Mouse (Mus musculus) embryonic facial prominence, embryonic 13.5 days (tissue): ENCODE results near the gene Col4a6. TPM values are rescaled to one million over a fixed set of nuclear protein-coding genes. Genes with fewer than 3 reads are reported as not detected.
A peak's percentile ranks its signal among the peaks of the same experiment; 100 is the strongest.

Source experiments
- ATAC-seq: fragments of 200-750 bp; cut with Nextera tagmentation; 2 replicates; pipeline ENCODE4 v1.8.0; 2017; ENCODE audit warnings: low read depth; ENCODE audit not compliant: insufficient number of reproducible peaks, insufficient read depth, low FRiP score, low TSS enrichment
- H3K27ac ChIP-seq: fragments of 300-500 bp; sonication (generic); 2 replicates; pipeline ENCODE4 v1.5.1; 2015; ENCODE audit warnings: moderate library complexity, mild to moderate bottlenecking, inconsistent platforms
- H3K27me3 ChIP-seq: fragments of 300-500 bp; sonication (generic); 2 replicates; pipeline ENCODE4 v1.6.1; 2015; ENCODE audit warnings: mild to moderate bottlenecking, inconsistent platforms
- H3K36me3 ChIP-seq: fragments of 300-500 bp; sonication (generic); 2 replicates; pipeline ENCODE4 v1.6.1; 2015; ENCODE audit warnings: mild to moderate bottlenecking, inconsistent platforms
- H3K4me1 ChIP-seq: fragments of 300-500 bp; sonication (generic); 2 replicates; pipeline ENCODE4 v1.6.1; 2015; ENCODE audit warnings: inconsistent platforms
- H3K4me2 ChIP-seq: fragments of 300-500 bp; sonication (generic); 2 replicates; pipeline ENCODE4 v1.6.1; 2015; ENCODE audit warnings: moderate library complexity, mild to moderate bottlenecking, inconsistent platforms
- H3K4me3 ChIP-seq: fragments of 300-500 bp; sonication (generic); 2 replicates; pipeline ENCODE4 v1.5.1; 2015; ENCODE audit warnings: mild to moderate bottlenecking, inconsistent platforms
- H3K9ac ChIP-seq: fragments of 300-500 bp; sonication (generic); 2 replicates; pipeline ENCODE4 v1.6.1; 2015; ENCODE audit warnings: mild to moderate bottlenecking, inconsistent platforms
- H3K9me3 ChIP-seq: fragments of 300-500 bp; sonication (generic); 2 replicates; pipeline ENCODE4 v1.6.1; 2016; ENCODE audit warnings: inconsistent platforms
- WGBS: fragments of 180-500 bp; shearing (Covaris S2); methylation state at CpG from one replicate; pipeline ENCODE4 v1.1.7; 2015; ENCODE audit warnings: mixed read lengths; 5-methylcytosine and 5-hydroxymethylcytosine counted together
- polyA plus RNA-seq: library from polyadenylated mRNA; unstranded; fragments of >200 nt; fragmentation: Nextera tagmentation; extraction: Ambion mirVana; gene quantifications from 2 replicates; pipeline ENCODE4 v1.2.1, GENCODE M21; 2015

Gene Col4a6
- polyA plus RNA-seq, 1 experiment from 2014 or later, result 1.3 TPM

DNA sequence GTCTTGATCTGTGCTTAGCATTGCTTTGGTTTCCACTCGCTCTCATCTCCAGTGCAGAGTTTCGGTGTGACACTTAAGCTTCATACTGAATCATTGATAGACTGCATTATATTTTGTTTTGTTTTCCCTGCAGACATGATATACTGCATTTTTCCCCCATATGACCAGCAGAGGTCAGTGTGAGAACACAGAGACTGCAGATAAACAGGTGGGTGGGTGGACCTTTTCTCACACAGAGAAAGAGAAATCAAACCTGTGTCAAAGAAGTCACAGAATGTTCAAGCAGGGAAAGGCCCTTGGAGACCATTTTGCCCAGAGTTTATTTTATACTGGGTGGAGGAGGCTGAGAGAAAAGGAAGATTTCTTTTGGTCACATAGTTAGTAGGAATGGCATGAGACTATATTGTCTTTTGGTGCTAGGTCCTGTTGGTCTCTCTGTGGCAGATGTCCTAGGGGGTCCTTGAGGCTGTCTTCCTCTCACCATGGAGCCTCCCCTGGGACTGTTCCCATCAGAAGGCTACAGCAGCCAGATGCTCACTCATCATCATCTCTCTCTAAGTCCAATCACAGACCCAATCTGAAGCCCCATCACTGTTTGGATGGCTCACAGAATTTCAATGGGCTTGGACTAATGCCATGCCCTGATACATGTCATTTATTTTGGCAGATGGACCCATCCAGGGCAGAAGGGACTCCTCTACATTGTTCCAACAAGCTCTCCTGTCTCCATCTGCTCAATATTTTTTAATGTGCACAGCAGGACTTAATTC lies 237.1 kb downstream of the Col4a6 start:
- H3K4me2 ChIP-seq, result no peak overlapping the region
- WGBS, result 68% methylated on average over 2 of the region's 2 CpGs
- H3K4me3 ChIP-seq, result no peak overlapping the region
- no peaks in the 10 kb centered on the region for H3K9me3 ChIP-seq
- H3K36me3 ChIP-seq, result no peaks in the 10 kb centered on the region
- H3K9ac ChIP-seq, result no peak overlapping the region
- no peak for ATAC-seq
- H3K27me3 ChIP-seq, result peaks cover 48% of the 10 kb centered on the region
- H3K27ac ChIP-seq, result no peak overlapping the region
- no peaks in the 10 kb centered on the region for H3K4me1 ChIP-seq

DNA sequence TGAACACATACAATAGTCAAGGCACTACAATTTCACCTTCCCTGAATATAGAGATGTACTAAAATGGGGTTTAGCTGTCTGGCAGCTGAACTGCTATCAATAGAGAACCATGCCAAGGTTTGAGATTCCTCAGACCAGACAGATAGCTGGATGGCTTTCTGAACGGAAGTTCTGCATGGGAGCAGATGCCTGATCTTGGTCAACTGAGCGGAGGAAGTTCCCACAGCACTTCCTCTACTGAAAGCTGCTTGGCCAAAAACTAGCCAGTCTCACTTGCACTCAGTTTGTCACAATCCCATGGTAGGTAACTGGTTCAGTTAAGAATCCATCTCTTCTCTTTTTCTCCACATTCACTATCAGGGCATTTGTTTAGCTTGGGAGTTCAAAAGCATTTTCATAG lies 245.7 kb downstream of the Col4a6 start:
- no peak overlapping the region for H3K4me2 ChIP-seq

GRCm38 (mm10) chrX:141212802-141213201 lies 261.1 kb downstream of the Col4a6 start:
- H3K27me3 ChIP-seq, result peaks cover 43% of the 10 kb centered on the region
- H3K9ac ChIP-seq, result no peak overlapping the region
- no peak overlapping the region for H3K27ac ChIP-seq
- no peaks in the 10 kb centered on the region for H3K9me3 ChIP-seq
- WGBS, result 40% methylated on average over 5 of the region's 5 CpGs
- H3K4me1 ChIP-seq, result no peaks in the 10 kb centered on the region
- H3K36me3 ChIP-seq, result no peaks in the 10 kb centered on the region
- no peak for ATAC-seq
- H3K4me3 ChIP-seq, result no peak overlapping the region
- H3K4me2 ChIP-seq, result no peak overlapping the region

More for the DNA sequence above, 245.7 kb downstream of the Col4a6 start:
- Histone ChIP-seq H3K27ac (no peak overlapping the region), H3K9ac (no peak overlapping the region), H3K4me3 (no peak overlapping the region), H3K36me3 (no peaks in the 10 kb centered on the region), H3K4me1 (no peaks in the 10 kb centered on the region), H3K9me3 (no peaks in the 10 kb centered on the region), H3K27me3 (peaks cover 46% of the 10 kb centered on the region)
- no peak for ATAC-seq
- 89% methylated on average over 2 of the region's 2 CpGs for WGBS

DNA sequence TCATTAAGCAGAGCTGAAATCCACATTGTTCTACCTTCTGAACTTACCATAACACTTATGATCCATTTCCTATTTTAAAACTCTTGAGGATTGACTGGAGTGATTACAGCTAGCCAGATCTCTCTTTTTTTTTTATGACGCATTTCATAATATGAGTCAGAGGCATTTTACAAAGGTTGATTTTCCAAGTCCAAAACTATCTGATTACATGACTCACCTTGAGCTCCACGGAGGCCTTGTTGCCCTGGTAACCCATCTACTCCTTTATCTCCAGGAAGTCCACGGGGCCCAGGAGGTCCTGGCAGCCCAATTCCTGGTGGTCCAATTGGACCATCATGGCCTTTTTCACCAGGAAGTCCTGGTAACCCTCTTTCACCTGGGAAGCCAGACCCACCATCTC lies 274.9 kb downstream of the Col4a6 start:
- H3K9me3 ChIP-seq, result no peaks in the 10 kb centered on the region
- ATAC-seq, result no peak
- H3K27me3 ChIP-seq, result peaks cover 53% of the 10 kb centered on the region
- no peak overlapping the region for H3K4me3 ChIP-seq
- no peak overlapping the region for H3K4me2 ChIP-seq
- 71% methylated on average over 3 of the region's 3 CpGs for WGBS
- H3K36me3 ChIP-seq, result no peaks in the 10 kb centered on the region
- no peak overlapping the region for H3K9ac ChIP-seq
- H3K27ac ChIP-seq, result no peak overlapping the region
- no peaks in the 10 kb centered on the region for H3K4me1 ChIP-seq

DNA sequence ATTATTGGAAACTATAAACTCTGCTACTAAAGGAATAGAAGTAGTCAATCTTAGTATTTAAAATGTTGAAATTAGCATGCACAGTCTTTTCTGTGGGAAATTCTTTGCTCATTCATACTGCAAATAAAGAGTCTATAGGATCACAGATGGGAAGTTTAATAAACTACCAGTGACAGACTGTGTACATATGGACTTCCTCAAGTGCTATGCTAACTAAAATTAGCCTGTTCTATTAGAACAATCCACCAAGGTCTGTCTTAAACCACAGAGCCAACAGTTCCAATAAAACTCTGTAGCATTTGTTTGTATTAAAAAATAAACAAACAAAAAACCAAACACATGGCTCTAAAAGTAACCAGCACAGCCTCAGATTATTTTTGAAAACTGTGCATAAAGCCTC lies 278.8 kb downstream of the Col4a6 start:
- no peak overlapping the region for H3K9ac ChIP-seq
- H3K27ac ChIP-seq, result no peak overlapping the region
- H3K4me2 ChIP-seq, result no peak overlapping the region
- H3K36me3 ChIP-seq, result no peaks in the 10 kb centered on the region
- H3K4me3 ChIP-seq, result no peak overlapping the region
- H3K27me3 ChIP-seq, result peaks cover 66% of the 10 kb centered on the region
- no peaks in the 10 kb centered on the region for H3K9me3 ChIP-seq
- no peak for ATAC-seq
- no peaks in the 10 kb centered on the region for H3K4me1 ChIP-seq

DNA sequence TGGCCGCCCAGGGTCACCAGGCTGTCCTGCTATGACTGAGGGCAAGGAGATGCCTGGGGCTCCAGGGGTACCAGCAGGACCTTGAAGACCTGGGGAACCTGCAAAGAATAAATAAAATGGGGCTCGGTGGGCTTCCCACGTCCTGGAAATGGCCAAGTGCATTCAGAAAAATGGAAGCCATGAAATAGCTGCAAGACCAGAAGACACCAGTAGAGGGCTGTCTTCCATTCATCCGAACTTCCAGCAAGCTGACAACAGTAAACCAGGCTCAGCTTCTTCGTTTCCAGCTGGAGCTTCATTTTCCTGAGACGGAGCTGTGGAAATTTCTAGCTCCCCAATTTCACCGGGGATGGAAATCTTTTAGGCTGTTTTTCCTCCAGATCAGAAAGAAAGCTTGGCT lies 298.5 kb downstream of the Col4a6 start:
- no peak overlapping the region for H3K27ac ChIP-seq
- no peaks in the 10 kb centered on the region for H3K9me3 ChIP-seq
- H3K4me2 ChIP-seq, result 0 out of 2 replicates have a peak overlapping the region, but pooled peaks have one; percentile 24
- ATAC-seq, result no peak
- WGBS, result 36% methylated on average over 7 of the region's 7 CpGs
- H3K9ac ChIP-seq, result no peak overlapping the region
- H3K27me3 ChIP-seq, result peaks cover 58% of the 10 kb centered on the region
- no peak overlapping the region for H3K4me3 ChIP-seq
- no peaks in the 10 kb centered on the region for H3K36me3 ChIP-seq
- H3K4me1 ChIP-seq, result no peaks in the 10 kb centered on the region

GRCm38 (mm10) chrX:141165067-141165466 lies 308.8 kb downstream of the Col4a6 start:
- 92% methylated on average over 4 of the region's 4 CpGs for WGBS
- no peak overlapping the region for H3K4me3 ChIP-seq
- peaks cover 38% of the 10 kb centered on the region for H3K27me3 ChIP-seq
- H3K4me2 ChIP-seq, result no peak overlapping the region
- H3K9me3 ChIP-seq, result no peaks in the 10 kb centered on the region
- H3K27ac ChIP-seq, result no peak overlapping the region
- no peaks in the 10 kb centered on the region for H3K4me1 ChIP-seq
- no peak overlapping the region for H3K9ac ChIP-seq
- ATAC-seq, result no peak
- H3K36me3 ChIP-seq, result no peaks in the 10 kb centered on the region

GRCm38 (mm10) chrX:141160371-141160770 lies 313.5 kb downstream of the Col4a6 start:
- no peaks in the 10 kb centered on the region for H3K36me3 ChIP-seq
- WGBS, result 64% methylated on average over 3 of the region's 3 CpGs
- no peaks in the 10 kb centered on the region for H3K9me3 ChIP-seq
- no peaks in the 10 kb centered on the region for H3K4me1 ChIP-seq
- ATAC-seq, result no peak
- no peak overlapping the region for H3K9ac ChIP-seq
- peaks cover 15% of the 10 kb centered on the region for H3K27me3 ChIP-seq
- H3K27ac ChIP-seq, result no peak overlapping the region
- no peak overlapping the region for H3K4me2 ChIP-seq
- no peak overlapping the region for H3K4me3 ChIP-seq

DNA sequence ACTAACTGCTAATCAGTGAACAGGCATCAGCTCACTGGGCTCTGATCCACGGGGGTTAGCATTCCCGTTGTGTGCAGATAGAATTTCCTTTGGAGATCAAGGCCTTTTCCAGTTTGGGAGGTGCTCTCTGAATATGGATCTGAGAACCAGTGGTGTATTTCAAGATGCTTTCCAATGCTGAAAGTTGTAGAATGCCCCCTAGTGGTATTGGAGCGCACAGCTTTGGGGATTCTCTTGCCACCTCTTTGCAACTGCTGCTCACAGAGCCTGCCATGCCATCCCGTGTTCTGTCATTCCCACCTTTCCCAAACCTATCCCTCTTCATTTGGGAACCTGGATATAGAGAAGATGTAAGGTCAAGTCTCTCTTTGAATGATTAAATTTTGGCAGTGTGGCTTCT lies 315.7 kb downstream of the Col4a6 start:
- no peak overlapping the region for H3K4me2 ChIP-seq
- peaks cover 14% of the 10 kb centered on the region for H3K27me3 ChIP-seq
- no peak overlapping the region for H3K9ac ChIP-seq
- no peak for ATAC-seq
- H3K9me3 ChIP-seq, result no peaks in the 10 kb centered on the region
- H3K36me3 ChIP-seq, result no peaks in the 10 kb centered on the region
- H3K4me3 ChIP-seq, result no peak overlapping the region
- H3K4me1 ChIP-seq, result no peaks in the 10 kb centered on the region
- H3K27ac ChIP-seq, result no peak overlapping the region
- 40% methylated on average over 4 of the region's 4 CpGs for WGBS

DNA sequence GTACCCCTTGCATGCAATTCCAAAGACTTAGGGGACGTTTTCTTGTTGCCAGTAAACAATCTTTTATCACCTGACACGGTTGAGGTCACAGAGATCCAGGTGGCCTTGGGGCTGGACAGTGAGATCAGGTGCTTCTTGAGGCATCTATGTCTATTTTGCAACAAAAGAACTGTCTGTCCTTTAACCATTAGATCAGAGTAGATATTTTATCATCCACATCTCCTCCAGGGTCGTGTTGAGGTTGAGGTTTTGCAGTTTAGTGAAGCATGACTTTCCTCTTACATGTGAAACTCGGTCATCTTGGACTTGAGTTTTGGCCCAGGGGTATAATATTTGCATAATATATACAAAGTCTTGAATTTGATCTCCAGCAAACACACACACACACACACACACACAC lies 316.2 kb downstream of the Col4a6 start:
- ATAC-seq, result no peak
- Histone ChIP-seq H3K9ac (no peak overlapping the region), H3K4me1 (no peaks in the 10 kb centered on the region), H3K27me3 (peaks cover 20% of the 10 kb centered on the region), H3K4me3 (no peak overlapping the region), H3K36me3 (no peaks in the 10 kb centered on the region), H3K27ac (no peak overlapping the region), H3K4me2 (no peak overlapping the region), H3K9me3 (no peaks in the 10 kb centered on the region)
- WGBS, result 58% methylated on average over 4 of the region's 4 CpGs

- no peaks in the 10 kb centered on the region for H3K9me3 ChIP-seq
- no peak for ATAC-seq
- H3K4me3 ChIP-seq, result no peak overlapping the region
- peaks cover 24% of the 10 kb centered on the region for H3K27me3 ChIP-seq
- whole genome bisulfite sequencing, result 10% methylated on average over 2 of the region's 2 CpGs
- no peaks in the 10 kb centered on the region for H3K4me1 ChIP-seq
- no peak overlapping the region for H3K4me2 ChIP-seq
- H3K27ac ChIP-seq, result no peak overlapping the region
- H3K36me3 ChIP-seq, result no peaks in the 10 kb centered on the region
- no peak overlapping the region for H3K9ac ChIP-seq
These were observed 317.2 kb downstream of the Col4a6 start for GRCm38 (mm10) chrX:141156696-141157095.

GRCm38 (mm10) chrX:141151182-141151581 lies 322.7 kb downstream of the Col4a6 start:
- Histone ChIP-seq H3K4me1 (no peaks in the 10 kb centered on the region), H3K4me3 (no peak overlapping the region), H3K36me3 (no peaks in the 10 kb centered on the region), H3K27me3 (peaks cover 20% of the 10 kb centered on the region; the same call in 1 of the 2 replicates), H3K9me3 (no peaks in the 10 kb centered on the region), H3K4me2 (no peak overlapping the region), H3K27ac (no peak overlapping the region), H3K9ac (no peak overlapping the region)
- ATAC-seq, result 0 out of 2 replicates have a peak, but pooled peaks have one; percentile 26
